Mouse (Mus musculus) cortical plate, adult 2 months (tissue): ENCODE results near the gene Vmp1.

Experiments used
- CTCF ChIP-seq: fragments of 200-500 bp; IDR thresholded peaks from 2 replicates; pipeline ENCODE4 v1.5.1; 2011; ENCODE audit warnings: mild to moderate bottlenecking, control low read depth, low read length; ENCODE audit not compliant: insufficient read depth; ENCODE audit errors: extremely low read depth
- POLR2A ChIP-seq: fragments of 200-500 bp; IDR thresholded peaks from 2 replicates; pipeline ENCODE4 v1.6.1; 2011; ENCODE audit warnings: mild to moderate bottlenecking, low read length, control low read depth; ENCODE audit not compliant: insufficient read depth; ENCODE audit errors: extremely low read depth

DNA sequence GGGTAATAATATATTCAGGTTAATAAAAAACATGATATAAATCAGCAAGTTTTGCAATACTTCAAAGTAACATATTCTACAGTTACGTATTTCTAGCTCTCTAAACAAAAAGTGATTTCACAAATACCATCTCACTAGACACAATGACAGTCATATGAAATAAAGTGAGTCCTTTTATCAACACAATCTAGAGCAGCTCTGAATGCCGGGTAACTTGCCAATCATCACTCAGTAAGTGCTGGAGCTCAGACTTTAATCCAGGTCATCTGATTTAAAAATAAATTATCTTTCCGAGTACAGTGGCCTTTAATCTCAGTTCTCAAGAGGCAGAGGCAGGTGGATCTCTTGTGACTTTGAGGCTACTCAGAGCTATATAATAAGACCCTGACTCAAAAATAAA, 2.2 kb downstream of the Vmp1 start:
- TF ChIP-seq CTCF (no peak), POLR2A (no peak)
